Mouse (Mus musculus) lung, adult 2 months (tissue): ENCODE measurements around the gene Cd9.

Experiments
- CTCF ChIP-seq: fragments of 200-500 bp; IDR thresholded peaks from 2 replicates; pipeline ENCODE4 v1.5.1; 2011; ENCODE audit warnings: mild to moderate bottlenecking, low read length, control low read depth; ENCODE audit not compliant: insufficient read depth
- POLR2A ChIP-seq: fragments of 200-500 bp; IDR thresholded peaks from 2 replicates; pipeline ENCODE4 v1.6.1; 2011; ENCODE audit warnings: low read depth, mild to moderate bottlenecking, control low read depth, low read length, borderline replicate concordance; ENCODE audit errors: extremely low read depth

DNA sequence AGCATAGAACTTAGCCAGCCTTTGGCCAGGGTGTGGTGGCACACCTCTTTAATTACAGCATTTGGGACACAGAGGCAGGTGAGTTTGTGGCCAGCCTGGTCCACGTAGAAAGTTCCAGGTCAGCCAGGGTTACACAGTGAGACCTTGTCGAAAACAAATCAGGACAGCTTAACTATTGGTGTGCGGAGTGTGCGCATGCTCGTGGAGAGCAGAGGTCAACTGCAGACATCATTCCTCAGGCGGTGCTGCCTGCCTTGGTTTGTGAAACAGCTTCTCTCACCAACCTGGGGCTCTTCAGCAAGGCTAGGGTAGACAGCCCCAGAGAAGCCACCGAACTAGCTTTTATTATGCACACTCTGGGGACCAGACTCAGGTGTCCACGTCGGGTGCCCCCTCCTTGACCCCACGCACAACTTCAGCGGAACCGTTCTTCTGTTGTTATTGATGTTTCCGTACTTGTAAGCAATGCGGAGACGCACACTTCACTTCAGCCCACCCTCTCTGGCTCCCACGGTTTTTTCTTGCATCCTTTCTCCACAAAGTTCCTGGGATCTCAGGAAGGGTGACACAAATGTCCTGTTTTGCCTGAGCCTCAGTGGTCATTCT lies 74.0 kb downstream of the Cd9 start:
- TF ChIP-seq CTCF: no peak
- TF ChIP-seq POLR2A: no peak
